Mouse (Mus musculus): ENCODE measurements at regions not wholly inside any gene's neighbourhood (a gene's known extent, or its start where the extent isn't known, plus 50 kb on each side); places are given as distances from the start of the nearest gene placed in this dataset.

GRCm38 (mm10) chr13:82942691-82943341, 561.0 kb upstream of the Mef2c start:
- DNase-seq (ENCODE audit: extremely low read depth) = no peak
- Histone ChIP-seq H3K4me1 (ENCODE audit: control insufficient read depth in 1 of 2, insufficient read depth in 2 of 2) (no peaks in the 10 kb centered on the region), H3K9ac (ENCODE audit: insufficient read depth, low read depth) (peak overlapping the region; percentile 44), H3K4me2 (ENCODE audit: insufficient read depth, low read depth, poor library complexity, severe bottlenecking) (peak overlapping the region; percentile 91), H3K36me3 (replicated peaks in 1 of 2; ENCODE audit: control insufficient read depth in 1 of 2, insufficient read depth in 1 of 2, low read length in 1 of 2) (no peaks in the 10 kb centered on the region), H3K27me3 (replicated peaks) (no peaks in the 10 kb centered on the region), H3K9me3 (replicated peaks; ENCODE audit: low read length) (no peaks in the 10 kb centered on the region), H3K79me2 (replicated peaks; ENCODE audit: control insufficient read depth, extremely low read depth, insufficient read depth, poor library complexity, severe bottlenecking) (no peaks in the 10 kb centered on the region), H3K27ac (ENCODE audit: insufficient read depth, low read depth) (no peak overlapping the region), H3K4me3 (replicated peaks in 1 of 3; ENCODE audit: low read depth in 2 of 3, low read length in 2 of 3, poor library complexity in 1 of 3) (no peak overlapping the region)
- in situ Hi-C loops (cut with MboI; ENCODE audit: low pct_ligation_motif_present, low pct_unique_long_range_greater_than_20kb, low sequenced_read_pairs) = no loop called here
- TF ChIP-seq POLR2AphosphoS2 (IDR thresholded peaks at IDR 0.05; ENCODE audit: low read depth, low read length) (no peak), PAX5 (IDR thresholded peaks at IDR 0.05; ENCODE audit: low read length) (no peak), MAZ (IDR thresholded peaks at IDR 0.05; ENCODE audit: low read depth, low read length) (no peak), CTCF (conservative IDR thresholded peaks at IDR 0.05 in 1 of 2, IDR thresholded peaks at IDR 0.05 in 1 of 2; ENCODE audit: low read depth in 2 of 2, low read length in 2 of 2) (no peak), IRF4 (IDR thresholded peaks at IDR 0.05; ENCODE audit: low read depth, low read length) (no peak), E2F4 (IDR thresholded peaks at IDR 0.05; ENCODE audit: insufficient replicate concordance, low read depth, low read length) (no peak), TBP (conservative IDR thresholded peaks at IDR 0.05; ENCODE audit: low read depth, low read length) (no peak)
- dilution Hi-C loops (cut with MboI; ENCODE audit: extremely low pct_ligation_motif_present, extremely low pct_unique_long_range_greater_than_20kb, low sequenced_read_pairs) = no loop called here

GRCm38 (mm10) chr13:82946931-82947330, 556.9 kb upstream of the Mef2c start:
- no peak for TF ChIP-seq USF1 (IDR thresholded peaks at IDR 0.05; ENCODE audit: low read depth, low read length)
- no peak for TF ChIP-seq RAD21 (IDR thresholded peaks at IDR 0.05; ENCODE audit: low read depth, low read length)
- no peak for TF ChIP-seq USF2 (conservative IDR thresholded peaks at IDR 0.05; ENCODE audit: low read depth, low read length)
- no peak for TF ChIP-seq JUND (conservative IDR thresholded peaks at IDR 0.05; ENCODE audit: low read depth, low read length)
- no peak for TF ChIP-seq BHLHE40 (IDR thresholded peaks at IDR 0.05; ENCODE audit: low read depth, low read length)
- TF ChIP-seq ZNF384 (IDR thresholded peaks at IDR 0.05; ENCODE audit: low read depth, low read length) = no peak
- no peak for TF ChIP-seq MEF2A (IDR thresholded peaks at IDR 0.05; ENCODE audit: borderline replicate concordance, low read depth, low read length)
- TF ChIP-seq SIN3A (IDR thresholded peaks at IDR 0.05; ENCODE audit: low read length) = no peak
- no peak for TF ChIP-seq ZKSCAN1 (IDR thresholded peaks at IDR 0.05; ENCODE audit: borderline replicate concordance, low read depth, low read length)
- TF ChIP-seq NRF1 (IDR thresholded peaks at IDR 0.05; ENCODE audit: low read depth, low read length) = no peak
- no peak for TF ChIP-seq CHD2 (IDR thresholded peaks at IDR 0.05; ENCODE audit: low read length)
- TF ChIP-seq IRF4 (IDR thresholded peaks at IDR 0.05; ENCODE audit: low read depth, low read length) = no peak
- TF ChIP-seq MAFK (IDR thresholded peaks at IDR 0.05; ENCODE audit: insufficient replicate concordance, low read length) = no peak
- no peak for TF ChIP-seq MXI1 (IDR thresholded peaks at IDR 0.05; ENCODE audit: low read depth, low read length)
- TF ChIP-seq HCFC1 (IDR thresholded peaks at IDR 0.05; ENCODE audit: low read depth, low read length) = no peak
- Histone ChIP-seq H3K27ac (ENCODE audit: insufficient read depth, low read depth) (no peak overlapping the region), H3K9me3 (replicated peaks; ENCODE audit: low read length) (no peaks in the 10 kb centered on the region), H3K36me3 (replicated peaks in 1 of 2; ENCODE audit: control insufficient read depth in 1 of 2, insufficient read depth in 1 of 2, low read length in 1 of 2) (no peaks in the 10 kb centered on the region), H3K4me3 (replicated peaks in 1 of 3; ENCODE audit: low read depth in 2 of 3, low read length in 2 of 3, poor library complexity in 1 of 3) (no peak overlapping the region), H3K27me3 (replicated peaks) (no peaks in the 10 kb centered on the region), H3K79me2 (replicated peaks; ENCODE audit: control insufficient read depth, extremely low read depth, insufficient read depth, poor library complexity, severe bottlenecking) (no peaks in the 10 kb centered on the region), H3K4me1 (ENCODE audit: control insufficient read depth in 1 of 2, insufficient read depth in 2 of 2) (no peaks in the 10 kb centered on the region), H3K4me2 (ENCODE audit: insufficient read depth, low read depth, poor library complexity, severe bottlenecking) (no peak overlapping the region), H3K9ac (ENCODE audit: insufficient read depth, low read depth) (no peak overlapping the region)
- dilution Hi-C loops (cut with MboI; ENCODE audit: extremely low pct_ligation_motif_present, extremely low pct_unique_long_range_greater_than_20kb, low sequenced_read_pairs) (no loop called here), in situ Hi-C loops (cut with MboI; ENCODE audit: low pct_ligation_motif_present, low pct_unique_long_range_greater_than_20kb, low sequenced_read_pairs) (no loop called here)
- no peak for DNase-seq (ENCODE audit: extremely low read depth)
